Mouse (Mus musculus) splenic B cell, adult 2 months (primary cell): ENCODE results near the gene Gm10518.

ENCODE experiments used
- DNase-seq: peaks from one replicate; pipeline ENCODE4 v3.0.0-alpha.2; 2011; ENCODE audit warnings: low read depth, low spot score
- H3K27me3 ChIP-seq: 2 replicates; pipeline ENCODE4 v1.6.1; 2012; ENCODE audit warnings: mild to moderate bottlenecking, low read length, moderate library complexity, mixed read lengths; ENCODE audit not compliant: control insufficient read depth, poor library complexity, insufficient read depth, severe bottlenecking
- H3K36me3 ChIP-seq: 2 replicates; pipeline ENCODE4 v1.6.1; 2012; ENCODE audit warnings: mild to moderate bottlenecking, low read length, moderate library complexity, mixed read lengths; ENCODE audit not compliant: control insufficient read depth, poor library complexity, insufficient read depth, severe bottlenecking

Gene Gm10518

DNA sequence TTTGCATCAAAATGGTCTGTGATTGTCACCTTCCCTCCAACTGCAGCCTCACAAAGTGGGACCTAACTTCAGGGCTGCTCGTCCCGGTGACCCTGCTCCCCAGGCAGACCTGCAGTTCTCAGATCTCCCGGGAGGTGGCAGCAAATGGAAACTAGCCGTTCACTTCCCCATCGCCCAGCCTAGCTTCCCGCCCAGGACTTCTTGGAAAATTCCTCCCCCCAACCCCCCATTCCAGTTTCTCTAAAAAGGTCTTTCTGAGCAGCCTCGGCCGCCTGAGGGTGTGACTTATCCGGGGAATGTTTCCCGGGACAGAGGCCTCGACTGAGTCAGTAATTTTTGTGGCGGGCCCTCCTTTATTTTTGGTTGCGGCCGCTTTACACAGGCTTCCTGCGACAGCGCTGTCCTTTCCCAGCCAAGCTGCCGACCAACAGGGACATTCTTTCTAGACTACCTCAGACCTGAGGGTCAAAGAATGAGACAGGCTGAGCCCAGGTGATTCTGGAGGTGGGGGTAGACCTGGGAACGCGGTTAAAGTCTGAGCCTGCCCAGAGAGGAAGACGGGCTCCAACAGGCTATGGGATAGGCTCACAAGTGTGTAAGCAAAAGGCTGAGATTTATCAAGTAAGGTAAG, 44.7 kb downstream of the Gm10518 start:
- 0 out of 2 replicates have a peak, but pooled peaks cover 1% of the 10 kb centered on the region for H3K27me3 ChIP-seq

DNA sequence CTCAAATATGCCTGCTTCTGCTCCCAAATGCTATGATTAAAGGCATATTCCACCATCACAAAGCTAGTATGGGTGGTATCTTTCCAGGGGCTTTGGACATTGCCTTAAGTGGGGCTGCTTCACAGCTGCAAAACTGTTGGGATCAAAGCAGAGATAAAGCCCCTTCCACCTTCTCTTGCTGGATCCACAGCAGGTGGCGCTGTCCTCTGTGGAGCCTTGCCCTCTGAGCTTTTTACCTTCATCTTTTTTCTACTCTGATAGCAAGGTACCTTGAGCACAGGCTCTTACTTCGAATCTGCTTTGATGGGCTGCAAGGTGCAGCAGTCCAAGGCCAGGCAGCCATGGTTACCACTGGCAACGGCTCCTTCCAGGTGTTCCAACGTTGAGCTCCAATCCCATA, 50.2 kb downstream of the Gm10518 start:
- no peaks in the 10 kb centered on the region for H3K36me3 ChIP-seq
- 0 out of 2 replicates have a peak, but pooled peaks cover 1% of the 10 kb centered on the region for H3K27me3 ChIP-seq
- peak; percentile 40 for DNase-seq

More for the DNA sequence above, 44.7 kb downstream of the Gm10518 start:
- no peaks in the 10 kb centered on the region for H3K36me3 ChIP-seq
- DNase-seq, result peak; percentile 71
